Mouse (Mus musculus) layer of hippocampus, postnatal 36 days (tissue): Measurements from ENCODE around the gene Avpr1b. TPM values are rescaled to one million over a fixed set of nuclear protein-coding genes. Genes with fewer than 3 reads are reported as not detected.
A peak's percentile ranks its signal among the peaks of the same experiment; 100 is the strongest.
"Not testable (repeated sequence)": the region's sequence is repeated elsewhere in the genome, so short reads cannot be mapped to it uniquely, and the experiment has no call there.

Experiments used
- DNase-seq, 2 experiments: peaks; one replicate each; pipeline ENCODE4 v3.0.0; 2022
- total RNA-seq, 2 experiments: library from RNA; stranded (reverse); gene quantifications; 2 replicates each; pipeline ENCODE4 v1.2.3; 2021

Gene Avpr1b
- total RNA-seq = under 1 TPM; 0.62 to 0.86 TPM

DNA sequence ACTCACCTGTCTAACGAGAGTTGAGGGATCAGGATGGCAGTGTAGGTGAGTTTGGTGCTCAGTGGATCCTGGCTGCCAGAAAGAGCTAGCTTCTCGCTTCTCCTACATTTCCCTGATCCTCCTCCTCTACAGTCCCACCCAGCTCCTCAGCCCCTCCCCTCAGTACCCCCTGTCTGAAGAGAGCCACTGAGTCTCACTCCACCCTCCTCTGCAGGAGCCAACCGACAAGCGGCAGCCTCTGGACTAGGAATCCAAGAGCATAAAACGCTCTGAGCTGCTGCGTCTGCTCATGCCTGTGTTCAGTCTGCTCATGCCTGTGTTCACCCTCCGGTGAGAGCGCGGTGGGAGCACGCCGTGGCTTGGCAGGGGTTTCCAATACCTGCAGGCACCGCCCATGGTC lies at the start of gene Avpr1b:
TSS of gene Avpr1b (plus strand) at position 335 of the 400 bp plus-strand sequence.
- DNase-seq = no peak

DNA sequence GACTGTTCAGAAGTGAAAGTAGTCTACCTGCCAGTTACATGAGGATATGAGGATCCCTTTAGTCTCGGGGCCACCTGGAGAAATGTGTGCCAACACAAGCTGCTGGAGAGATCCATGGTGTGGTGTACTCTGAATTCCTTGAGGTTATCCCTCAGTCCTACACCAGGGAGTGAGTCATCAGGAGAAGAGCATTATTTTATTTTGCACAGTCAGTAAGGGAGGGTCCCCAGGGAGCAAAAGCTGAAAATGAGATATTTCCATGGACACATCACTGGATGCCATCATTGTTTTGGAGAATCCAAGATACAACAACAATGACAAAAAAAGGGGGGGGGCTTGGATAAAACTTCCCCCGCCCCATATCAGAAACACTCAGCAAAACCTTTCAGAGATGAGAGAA lies 47.1 kb upstream of the Avpr1b start:
- DNase-seq = no peak

DNA sequence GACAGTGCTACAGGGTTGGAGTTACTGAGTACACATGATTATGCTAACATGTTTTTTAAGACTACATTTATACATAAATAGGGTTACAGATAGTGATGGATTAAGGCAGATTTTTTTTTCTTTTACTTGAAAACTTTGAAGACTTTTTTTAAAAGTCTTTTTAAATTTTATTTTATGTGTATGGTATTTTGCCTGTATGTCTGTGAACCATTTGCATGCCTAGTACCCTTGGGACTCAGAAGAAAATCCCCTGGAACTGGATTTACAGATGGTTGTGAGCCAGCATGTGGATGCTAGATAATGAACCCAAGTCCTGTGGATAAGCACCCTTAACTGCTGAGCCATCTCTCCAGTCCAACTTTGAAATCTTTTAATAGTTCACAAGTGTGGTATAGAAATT lies 45.6 kb upstream of the Avpr1b start:
- DNase-seq = no peak

DNA sequence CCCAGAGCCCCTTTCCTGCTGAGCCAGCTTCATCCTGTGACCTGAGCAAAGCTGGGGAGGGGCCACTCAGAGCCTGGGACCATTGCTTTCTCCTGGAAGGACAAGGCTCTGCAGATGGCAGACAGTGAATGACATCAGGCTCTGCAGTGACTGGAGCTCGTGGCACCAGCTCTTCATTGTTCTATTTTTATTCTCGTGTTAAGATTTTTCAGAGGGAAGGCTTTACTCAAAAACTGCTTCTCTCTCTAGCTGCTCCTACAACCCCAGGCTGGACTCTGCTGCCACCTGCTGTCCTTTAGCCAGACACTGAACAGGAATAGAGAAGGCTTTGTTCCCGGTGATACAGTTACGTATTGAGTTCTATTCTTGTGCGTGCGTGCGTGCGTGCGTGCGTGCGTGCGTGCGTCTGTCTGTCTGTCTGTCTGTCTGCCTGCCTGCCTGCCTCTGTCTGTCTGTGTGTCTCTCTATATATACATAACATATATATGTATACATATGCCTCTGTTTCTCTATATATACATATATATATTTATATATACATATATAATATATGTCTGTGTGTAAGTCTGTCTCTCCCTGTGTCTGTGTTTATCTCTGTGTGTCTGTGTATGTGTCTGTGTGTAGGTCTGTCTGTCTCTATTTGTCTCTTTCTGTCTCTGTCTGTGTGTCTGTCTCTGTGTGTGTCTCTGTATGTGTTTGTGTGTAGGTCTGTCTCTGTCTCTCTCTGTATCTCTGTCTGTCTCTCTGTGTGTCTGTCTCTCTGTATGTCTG lies 43.8 kb upstream of the Avpr1b start:
- peak; percentile 70 to 72 for DNase-seq

DNA sequence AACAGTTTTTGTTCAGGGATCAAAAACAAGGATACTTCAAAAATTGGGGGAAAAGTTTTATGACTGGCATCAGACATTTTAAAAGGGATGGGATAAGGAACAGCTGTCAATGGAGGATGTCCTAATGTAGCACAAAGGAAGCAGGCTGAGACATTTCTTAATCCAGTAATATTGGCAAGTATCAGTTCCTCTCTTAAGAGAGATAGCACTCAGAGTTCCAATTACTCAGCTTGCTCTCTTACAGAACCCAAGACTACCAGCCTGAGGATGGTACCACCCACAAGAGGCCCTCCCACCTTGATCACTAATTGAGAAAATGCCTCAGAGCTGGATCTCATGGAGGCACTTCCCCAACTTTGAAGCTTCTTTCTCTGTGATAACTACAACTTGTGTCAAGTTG lies 38.5 kb upstream of the Avpr1b start:
- no peak for DNase-seq

DNA sequence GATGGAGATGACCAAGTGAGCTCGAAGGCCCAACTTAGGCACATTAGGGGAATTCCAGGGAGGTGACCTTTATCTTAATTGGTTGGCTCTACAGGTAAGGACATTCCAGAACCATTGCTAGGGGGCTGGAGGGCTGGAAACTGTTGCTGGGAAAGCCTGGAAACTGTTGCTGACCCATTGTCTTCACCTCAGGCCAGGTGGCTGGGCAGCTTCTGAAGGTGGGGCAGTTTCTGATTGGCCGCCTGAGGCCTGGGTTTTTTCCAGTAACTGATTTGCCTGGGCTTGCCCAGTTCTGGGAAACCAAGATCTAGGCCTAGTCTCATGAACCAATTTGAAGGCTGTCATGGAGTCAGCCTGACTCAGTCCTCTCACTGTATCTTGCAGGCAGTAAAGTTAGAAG lies 37.0 kb upstream of the Avpr1b start:
- DNase-seq = no peak

DNA sequence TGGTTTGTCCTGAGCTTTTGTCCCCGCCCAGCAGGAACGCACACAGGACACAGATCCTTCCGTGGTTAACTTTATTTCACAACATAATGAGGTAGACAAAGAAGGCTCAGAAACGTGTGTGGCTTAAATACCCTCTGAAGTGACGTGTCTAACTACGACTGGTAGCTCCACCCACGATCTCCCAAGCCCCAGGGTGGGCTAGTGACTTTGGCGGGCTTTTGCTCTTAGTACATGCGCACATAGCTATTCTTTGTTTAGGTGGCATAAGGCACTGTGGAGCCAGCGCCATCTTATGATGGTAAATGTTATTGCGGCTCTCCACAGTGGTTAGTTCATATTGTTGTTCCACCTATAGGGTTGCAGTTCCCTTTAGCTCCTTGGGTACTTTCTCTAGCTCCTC lies 33.0 kb upstream of the Avpr1b start:
- not testable (repeated sequence) for DNase-seq

DNA sequence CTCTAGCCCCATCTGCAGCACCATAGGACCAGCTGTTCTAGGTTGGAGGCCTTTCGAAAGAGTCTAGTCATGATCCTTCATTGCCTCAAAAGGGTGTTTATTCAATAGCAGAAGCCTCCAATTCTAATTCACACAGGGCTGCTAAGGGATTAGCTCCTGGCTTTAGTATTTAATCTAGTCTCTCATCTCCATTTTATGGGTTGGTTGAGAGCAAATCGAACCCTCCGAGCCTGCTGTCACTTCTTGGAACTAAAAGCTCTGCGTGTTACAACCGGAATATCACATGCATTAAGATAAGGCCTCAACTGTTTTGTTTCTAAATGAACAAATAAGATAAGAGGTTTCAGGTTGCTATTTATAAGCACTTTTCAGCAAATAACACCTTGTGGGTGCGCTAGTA lies 29.3 kb upstream of the Avpr1b start:
- DNase-seq = no peak

DNA sequence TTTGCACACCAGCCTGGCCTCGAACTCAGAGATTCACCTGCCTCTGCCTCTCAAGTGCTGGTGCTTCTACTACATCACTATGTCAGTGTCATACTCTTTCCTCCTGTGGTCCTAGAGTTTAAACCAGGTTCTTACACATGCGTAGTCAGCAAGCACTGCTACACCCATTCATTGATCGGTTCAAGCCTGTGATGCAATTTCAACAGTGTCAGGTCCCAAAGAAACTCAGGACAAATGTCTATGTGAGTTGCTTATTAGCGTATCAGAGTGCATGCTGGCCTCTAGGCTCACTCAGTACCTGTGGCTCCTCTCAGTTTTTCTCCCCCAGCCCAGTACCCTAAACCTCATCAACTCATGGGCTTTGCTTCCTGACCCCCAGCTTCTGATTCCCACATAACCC lies 28.6 kb upstream of the Avpr1b start:
- DNase-seq = no peak

DNA sequence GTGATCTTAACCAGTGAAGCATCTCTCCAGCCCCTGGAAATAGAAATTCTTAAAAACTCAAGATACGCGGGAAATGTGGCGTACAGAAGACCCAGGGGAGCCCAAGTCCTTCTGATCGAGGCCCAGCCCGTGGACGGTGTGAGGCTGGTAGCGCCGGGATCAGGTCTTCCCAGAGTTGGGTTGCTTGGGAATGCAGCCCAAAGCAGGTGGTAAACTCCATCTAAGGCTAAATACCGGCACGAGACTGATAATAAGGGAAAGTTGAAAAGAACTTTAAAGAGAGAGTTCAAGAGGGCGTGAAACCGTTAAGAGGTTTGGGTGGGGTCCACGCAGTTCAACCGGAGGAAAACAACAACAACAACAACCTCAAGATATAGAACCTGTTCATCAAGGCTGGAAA lies 25.3 kb upstream of the Avpr1b start:
- DNase-seq = no peak

DNA sequence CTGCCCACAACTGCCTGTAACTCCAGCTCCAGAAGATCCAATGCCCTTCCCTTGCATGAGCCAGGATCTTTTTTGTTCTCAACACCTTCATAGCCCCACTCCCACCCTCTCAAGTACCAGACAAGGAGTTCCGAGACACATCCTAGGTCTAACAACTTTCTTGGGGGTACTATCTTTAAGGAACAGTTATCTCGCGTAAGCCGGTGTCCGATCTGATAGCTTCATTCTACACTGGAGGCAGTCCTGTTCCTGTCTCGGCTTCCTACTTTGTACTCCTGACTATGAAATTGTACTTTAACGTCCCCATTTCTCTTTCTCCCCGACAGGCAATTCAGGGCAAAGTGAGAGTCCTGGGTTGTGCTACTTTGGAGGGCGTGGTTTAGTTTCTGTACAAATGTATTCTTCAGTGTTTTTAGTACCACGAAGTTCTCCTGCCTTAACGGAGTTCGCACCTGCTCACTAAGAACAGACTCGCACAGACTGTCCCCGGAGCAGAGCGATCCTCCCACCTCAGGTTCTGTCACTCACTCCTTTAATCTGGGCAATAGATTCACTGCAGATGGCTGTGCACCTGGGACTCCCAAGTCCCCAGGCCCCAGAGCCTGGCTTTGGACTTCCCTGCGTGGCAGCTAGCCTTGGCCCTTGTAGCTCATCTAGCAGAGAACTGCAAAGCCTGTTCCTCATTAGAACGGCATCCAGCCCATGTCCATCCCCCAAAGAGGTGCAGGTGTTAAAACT lies 19.9 kb upstream of the Avpr1b start:
- DNase-seq = peak in 1 of 2 experiments; percentile 17

DNA sequence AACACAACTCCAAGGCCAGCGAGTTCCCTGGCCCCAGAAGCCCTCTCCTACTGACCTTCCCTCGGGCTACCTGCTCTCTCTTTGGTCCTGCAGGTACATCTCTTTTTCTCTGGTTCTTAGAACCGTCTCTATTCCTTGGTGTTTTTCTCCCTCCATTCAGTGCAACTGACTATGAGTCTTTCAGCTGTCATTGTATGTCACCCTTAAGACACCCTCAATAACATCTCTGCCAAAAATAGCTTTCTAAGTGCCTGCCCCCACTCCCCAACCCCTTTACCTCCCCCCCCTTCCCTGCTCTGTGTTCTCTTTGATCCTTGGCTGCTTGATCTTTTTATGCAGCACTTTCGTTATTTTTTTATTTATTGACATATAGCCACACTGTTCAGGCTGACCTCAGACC lies 18.6 kb upstream of the Avpr1b start:
- no peak for DNase-seq

DNA sequence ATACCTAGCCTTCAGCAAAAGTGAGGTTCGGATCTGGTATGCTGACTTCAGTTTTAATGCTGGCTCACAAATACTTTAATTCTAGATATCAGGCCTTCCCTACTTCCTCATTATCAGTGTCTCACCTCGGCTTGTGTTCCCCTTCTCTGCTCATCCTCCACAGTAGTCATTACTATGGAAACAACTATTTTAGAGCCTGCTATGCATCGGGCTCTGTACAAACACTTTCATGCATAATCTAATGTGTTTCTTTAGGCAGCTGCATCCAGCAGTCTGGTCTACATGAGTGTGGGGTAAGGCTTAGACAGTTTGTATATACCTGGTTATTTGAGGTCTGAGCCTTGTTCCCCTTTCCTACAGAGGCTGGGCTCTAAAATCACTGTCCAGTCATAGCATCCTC lies 15.4 kb upstream of the Avpr1b start:
- DNase-seq = no peak

DNA sequence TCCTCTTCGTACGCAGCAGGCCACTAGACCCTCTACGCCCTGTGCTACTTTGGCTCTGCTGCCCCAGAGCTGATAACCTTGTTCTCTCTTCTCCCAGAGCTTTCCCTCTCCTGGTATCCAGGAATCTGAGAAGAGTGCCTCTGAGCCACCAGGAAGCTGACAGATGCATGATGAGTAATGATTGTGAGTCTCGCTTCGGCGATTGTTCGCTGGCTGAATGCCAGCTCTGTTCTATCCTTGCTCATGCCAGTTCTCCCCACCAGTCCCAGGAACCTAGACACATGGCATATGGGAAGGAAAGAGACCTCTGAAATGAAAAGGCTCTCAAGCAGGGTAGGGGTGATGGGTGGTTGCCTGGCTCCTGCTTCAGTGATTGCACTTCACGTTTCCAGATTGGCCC lies 12.2 kb upstream of the Avpr1b start:
- peak; percentile 60 to 69 for DNase-seq

DNA sequence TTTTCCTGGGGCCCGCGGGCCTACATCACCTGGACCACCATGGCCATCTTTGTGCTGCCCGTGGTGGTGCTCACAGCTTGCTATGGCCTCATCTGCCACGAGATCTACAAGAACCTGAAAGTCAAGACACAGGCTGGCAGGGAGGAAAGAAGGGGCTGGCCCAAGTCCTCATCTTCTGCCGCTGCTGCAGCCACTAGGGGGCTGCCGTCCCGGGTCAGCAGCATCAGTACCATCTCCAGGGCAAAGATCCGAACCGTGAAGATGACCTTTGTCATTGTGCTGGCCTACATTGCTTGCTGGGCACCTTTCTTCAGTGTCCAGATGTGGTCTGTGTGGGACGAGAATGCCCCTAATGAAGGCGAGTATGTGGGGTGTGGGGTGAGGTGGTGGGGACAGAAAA lies 1.3 kb downstream of the Avpr1b start:
- DNase-seq = no peak

DNA sequence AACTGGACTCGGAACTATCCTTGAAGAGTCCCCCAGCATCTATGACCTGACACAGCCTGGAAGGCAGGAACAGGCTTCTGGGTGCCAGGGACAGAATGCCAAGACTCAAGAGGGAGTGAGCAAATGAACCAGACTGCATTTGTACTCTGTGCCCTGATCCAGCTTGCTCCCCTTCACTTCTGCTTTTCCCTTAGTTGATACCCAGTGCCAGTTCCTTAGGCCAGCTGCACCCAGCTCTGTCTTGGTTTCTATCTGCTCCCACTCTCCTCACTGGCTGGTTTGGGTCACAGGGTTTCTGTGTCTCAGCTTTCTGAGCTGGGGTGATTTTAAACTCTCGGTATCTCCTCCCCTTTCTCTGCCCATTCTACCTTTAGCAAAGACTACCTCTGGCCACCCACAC lies 7.7 kb downstream of the Avpr1b start:
- no peak for DNase-seq

DNA sequence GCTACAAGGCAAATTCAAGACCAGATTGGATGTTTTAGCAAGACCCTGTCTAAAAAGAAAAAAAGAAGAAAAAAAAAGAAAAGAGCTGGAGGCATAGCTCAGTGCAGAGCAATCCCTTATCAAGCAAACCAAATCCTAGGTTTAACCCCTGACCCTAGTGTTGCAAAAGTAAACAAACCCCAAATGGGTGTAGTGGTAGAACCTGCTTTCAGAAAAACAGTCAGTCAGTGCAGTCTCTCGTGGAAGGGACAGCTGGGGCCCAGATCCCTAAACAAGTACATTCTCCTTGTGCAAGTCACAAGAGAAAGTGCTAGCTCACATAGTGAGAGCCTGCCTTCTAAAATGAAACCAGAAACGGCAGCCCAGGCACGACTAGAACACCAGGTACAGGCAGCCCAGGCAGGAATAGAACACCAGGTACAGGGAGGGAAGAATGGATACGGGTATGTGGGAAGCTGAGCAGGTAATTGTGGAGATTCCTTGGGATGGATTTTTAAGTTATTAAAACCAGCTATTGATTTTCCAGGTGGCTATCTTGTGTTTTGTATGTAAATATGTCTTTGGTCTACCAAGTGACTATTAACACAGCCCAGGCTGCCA lies 13.6 kb downstream of the Avpr1b start:
- no peak for DNase-seq

DNA sequence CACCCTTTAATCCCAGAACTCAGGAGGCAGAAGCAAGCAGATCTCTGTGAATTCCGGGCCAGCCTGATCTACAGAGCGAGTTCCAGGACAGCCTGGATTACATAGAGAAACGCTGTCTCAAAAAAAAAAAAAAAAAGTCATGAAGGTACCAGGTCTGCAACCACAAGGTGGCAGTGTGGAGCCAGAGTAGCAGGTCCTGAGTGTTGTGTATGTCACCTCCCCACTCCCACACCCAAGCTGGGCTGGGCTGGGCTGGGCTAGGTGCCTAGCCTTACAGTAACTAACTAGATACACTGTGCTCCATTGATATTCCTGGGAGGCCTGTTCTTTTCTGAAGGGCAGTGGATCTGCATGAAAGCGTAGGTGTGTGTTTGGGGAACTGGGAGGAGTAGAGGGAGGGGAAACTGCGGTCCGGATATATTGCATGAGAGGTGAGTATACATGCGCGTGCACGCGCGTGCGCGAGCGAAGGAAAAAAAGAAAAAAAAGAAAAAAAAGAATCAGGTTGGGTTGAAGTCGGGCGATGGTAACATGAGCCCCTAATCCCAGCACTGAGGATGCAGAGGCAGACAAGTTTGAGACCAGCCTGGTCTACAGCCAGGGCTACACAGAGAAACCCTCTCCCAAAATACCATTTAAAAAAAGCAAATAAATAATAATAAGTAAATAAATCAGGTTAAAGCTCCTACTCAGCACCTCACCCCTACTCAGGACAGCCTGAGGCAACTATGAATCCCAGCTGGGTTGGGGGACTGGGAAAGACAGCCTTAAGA lies 14.5 kb downstream of the Avpr1b start:
- DNase-seq = peak; percentile 53 to 58

DNA sequence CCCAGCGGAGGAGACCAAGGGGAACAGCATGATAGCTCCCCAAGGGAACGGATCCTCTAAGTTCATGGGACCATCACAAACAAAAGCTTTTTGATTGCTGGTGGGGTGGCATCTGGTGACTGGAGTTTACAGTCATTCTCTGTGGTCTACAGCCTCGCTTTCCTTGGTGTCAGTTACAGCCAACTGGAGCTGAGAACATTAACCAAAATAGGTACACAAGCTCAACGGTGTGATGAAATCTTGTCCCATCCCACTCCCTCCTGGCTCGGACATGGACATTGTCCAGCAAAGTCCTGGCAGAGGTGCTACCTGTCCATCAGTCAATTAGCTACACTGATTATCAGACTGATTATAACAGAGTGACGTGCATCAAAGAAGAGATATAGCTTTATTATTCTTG lies 15.6 kb downstream of the Avpr1b start:
- no peak for DNase-seq

DNA sequence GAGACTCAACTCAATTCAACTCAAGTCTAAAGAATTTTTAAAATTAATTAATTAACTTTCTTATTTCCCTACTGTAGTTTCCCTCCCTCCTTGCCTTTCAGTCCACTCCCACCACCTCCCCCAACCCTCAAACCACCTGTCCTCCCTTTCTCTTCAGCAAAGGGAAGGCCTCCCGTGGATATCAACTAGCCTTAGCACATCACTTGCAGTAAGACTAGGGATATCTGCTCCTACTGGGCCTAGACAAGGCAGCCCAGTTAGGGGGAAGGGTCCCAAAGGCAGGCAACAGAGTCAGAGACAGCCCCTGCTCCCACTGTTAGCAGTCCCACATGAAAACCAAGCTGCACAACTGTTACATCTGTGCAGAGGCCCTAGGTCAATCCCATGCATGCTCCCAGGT lies 17.1 kb downstream of the Avpr1b start:
- DNase-seq = no peak

DNA sequence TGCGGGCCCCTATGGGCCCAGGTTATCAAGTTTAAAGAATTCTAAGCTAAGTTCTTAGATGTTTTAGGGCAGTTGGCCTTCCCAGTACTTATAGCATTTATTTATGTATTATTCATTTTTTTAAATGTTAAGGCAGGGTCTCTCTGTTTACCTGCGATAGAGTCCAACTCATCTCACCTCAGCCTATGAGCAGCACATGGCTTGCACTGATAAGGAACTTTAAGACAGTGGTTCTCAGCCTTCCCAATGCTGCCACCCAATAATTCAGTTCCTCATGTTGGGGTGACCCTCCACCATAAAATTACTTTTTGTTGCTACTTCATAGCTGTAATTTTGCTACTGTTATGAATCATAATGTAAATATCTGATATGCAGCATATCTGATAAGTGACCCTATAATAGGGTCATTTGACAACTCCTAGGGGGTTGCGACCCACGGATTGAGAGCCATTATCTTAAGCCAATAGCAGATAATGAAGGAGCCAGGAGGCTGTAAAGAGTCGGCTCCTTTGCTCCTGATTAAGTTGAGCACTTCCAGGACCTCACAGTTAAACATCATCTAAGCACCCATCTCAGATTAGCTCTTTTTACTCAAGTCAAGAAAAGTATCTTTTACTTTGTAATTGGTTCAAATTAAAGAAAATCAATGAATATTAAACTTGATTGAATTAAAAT lies 17.6 kb downstream of the Avpr1b start:
- no peak for DNase-seq

DNA sequence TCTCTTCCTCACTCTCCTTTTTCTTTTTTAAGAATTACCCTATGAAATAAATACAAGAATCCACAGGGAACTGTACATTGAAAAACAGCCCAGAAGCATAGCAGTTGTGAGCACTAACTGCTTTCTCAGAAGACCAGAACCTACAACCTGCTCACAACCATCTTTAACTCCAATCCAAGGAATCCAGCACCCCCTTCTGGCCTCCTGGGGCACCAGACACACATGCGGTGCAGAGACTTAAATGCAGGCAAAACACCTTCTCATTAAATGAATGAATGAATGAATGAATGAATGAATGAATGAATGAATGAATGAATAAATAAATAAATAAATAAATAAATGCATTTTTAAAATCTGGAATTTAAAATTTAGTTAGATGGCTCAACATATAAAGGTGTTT lies 19.5 kb downstream of the Avpr1b start:
- DNase-seq = no peak
